8 mouse cellular contexts compared by ENCODE assay signal in the genomic region with DNA sequence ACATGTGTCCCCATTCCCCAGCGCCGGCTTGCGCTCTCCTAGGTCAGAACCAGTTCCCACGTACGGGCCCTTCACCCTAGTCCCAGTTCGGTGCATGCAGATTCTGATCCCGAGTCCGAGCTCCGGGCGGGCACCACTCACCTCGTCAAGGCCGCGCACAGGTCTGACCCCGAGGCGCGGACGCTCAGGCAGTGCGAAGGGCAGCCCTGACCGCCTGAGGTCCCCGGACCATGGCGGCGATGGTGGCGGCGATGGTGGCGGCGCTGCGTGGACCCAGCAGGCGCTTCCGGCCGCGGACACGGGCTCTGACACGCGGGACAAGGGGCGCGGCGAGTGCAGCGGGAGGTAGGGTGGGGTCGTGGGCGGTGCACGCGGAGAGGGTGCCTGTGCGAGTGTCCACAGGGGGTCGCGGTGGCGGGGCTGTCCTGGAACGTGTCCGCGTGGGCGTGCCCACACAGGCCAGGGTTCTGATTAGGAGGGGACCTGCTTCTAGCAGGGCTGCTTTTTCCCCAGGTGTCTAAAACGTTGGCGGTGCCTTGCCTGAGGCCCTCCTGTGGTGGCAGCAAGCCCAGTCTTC. TPM values are rescaled to one million over a fixed set of nuclear protein-coding genes. Genes with fewer than 3 reads are reported as not detected.
DNase-seq lines count a peak whose midpoint lies in the region; ATAC-seq and TF ChIP-seq lines count a peak whose summit lies in the region.

TSS of gene Txnrd2 (plus strand) at position 170 of the 577 bp plus-strand sequence.

- peak within 1 kb of the TSS; percentile 90 for H3K9ac ChIP-seq in forebrain, embryonic 14.5 days (ENCODE audit: low read length)
- H3K9ac ChIP-seq in lung, embryonic 14.5 days: peak within 1 kb of the TSS; percentile 85

- peak; percentile 75 for ATAC-seq in cerebellum, adult (ENCODE audit: insufficient number of reproducible peaks, low FRiP score, low TSS enrichment)
- ATAC-seq in forebrain, embryonic 14.5 days: peak; percentile 86
- peak; percentile 79 for ATAC-seq in lung, embryonic 14.5 days (ENCODE audit: insufficient read depth)
- ATAC-seq in neutrophil, adult 5-6 weeks (ENCODE audit: extremely low read depth, insufficient number of reproducible peaks, low FRiP score, poor library complexity, severe bottlenecking): peak; percentile 66

- TF ChIP-seq CTCF in E14TG2a.4 (conservative IDR thresholded peaks at IDR 0.05; ENCODE audit: low read length): no peak
- TF ChIP-seq CTCF in lung, embryonic 14.5 days (IDR thresholded peaks at IDR 0.05; ENCODE audit: low read depth): peak; percentile 58

- intact Hi-C loops in heart, postnatal 14 days (cut with DNase I): no loop called here

- under 1% methylated on average over 52 of the region's 52 CpGs for WGBS in forebrain, embryonic 14.5 days
- under 1% methylated on average over 52 of the region's 52 CpGs for WGBS in lung, embryonic 14.5 days

- DNase-seq in forebrain, embryonic 14.5 days (ENCODE audit: low spot score): peak; percentile 54
- DNase-seq in heart, postnatal 14 days: peak; percentile 81 to 86
- peak; percentile 64 to 71 for DNase-seq in layer of hippocampus, adult 18-20 months (ENCODE audit: low spot score in 2 of 2)
- peak; percentile 78 for DNase-seq in lung, embryonic 14.5 days
- peak; percentile 51 to 57 for DNase-seq in thymus, adult 18-20 months

- 0 out of 2 replicates have a peak within 1 kb of the TSS, but pooled peaks have one; percentile 24 for H3K27ac ChIP-seq in forebrain, embryonic 14.5 days (ENCODE audit: low read depth, low read length)
- peak within 1 kb of the TSS; percentile 81 for H3K27ac ChIP-seq in lung, embryonic 14.5 days (ENCODE audit: low read depth)

- H3K4me1 ChIP-seq in E14TG2a.4 (replicated peaks; ENCODE audit: low read depth, low read length): peaks cover 25% of the 10 kb centered on the region
- H3K4me1 ChIP-seq in forebrain, embryonic 14.5 days (ENCODE audit: control insufficient read depth, insufficient read depth, low read length): peaks cover 13% of the 10 kb centered on the region
- peaks cover 18% of the 10 kb centered on the region for H3K4me1 ChIP-seq in lung, embryonic 14.5 days (ENCODE audit: insufficient read depth)

- H3K4me2 ChIP-seq in forebrain, embryonic 14.5 days (ENCODE audit: low read length): peak within 1 kb of the TSS; percentile 76
- peak within 1 kb of the TSS; percentile 77 for H3K4me2 ChIP-seq in lung, embryonic 14.5 days

- H3K9me3 ChIP-seq in E14TG2a.4 (ENCODE audit: low read length): no peaks in the 10 kb centered on the region
- no peaks in the 10 kb centered on the region for H3K9me3 ChIP-seq in forebrain, embryonic 14.5 days (replicated peaks; ENCODE audit: control insufficient read depth, low read length)
- no peaks in the 10 kb centered on the region for H3K9me3 ChIP-seq in lung, embryonic 14.5 days (ENCODE audit: low read depth, low read length)

- peaks cover 8% of the 10 kb centered on the region for H3K27me3 ChIP-seq in E14TG2a.4 (ENCODE audit: insufficient read depth, low read length)
- no peaks in the 10 kb centered on the region for H3K27me3 ChIP-seq in forebrain, embryonic 14.5 days (replicated peaks; ENCODE audit: control insufficient read depth, insufficient read depth, low read length)
- H3K27me3 ChIP-seq in lung, embryonic 14.5 days (ENCODE audit: insufficient read depth, low read length): no peaks in the 10 kb centered on the region

- 0 out of 2 replicates have a peak, but pooled peaks cover 5% of the 10 kb centered on the region for H3K36me3 ChIP-seq in E14TG2a.4 (ENCODE audit: insufficient read depth, low read length)
- 0 out of 2 replicates have a peak, but pooled peaks cover 8% of the 10 kb centered on the region for H3K36me3 ChIP-seq in forebrain, embryonic 14.5 days (ENCODE audit: control insufficient read depth, insufficient read depth, low read length)
- peaks cover 11% of the 10 kb centered on the region; the same call in 1 of the 2 replicates for H3K36me3 ChIP-seq in lung, embryonic 14.5 days (ENCODE audit: insufficient read depth)

- H3K4me3 ChIP-seq in E14TG2a.4 (replicated peaks; ENCODE audit: low read length): peak within 1 kb of the TSS; percentile 90
- H3K4me3 ChIP-seq in forebrain, embryonic 14.5 days (ENCODE audit: low read depth, low read length): peak within 1 kb of the TSS; percentile 87
- H3K4me3 ChIP-seq in lung, embryonic 14.5 days (ENCODE audit: low read depth, low read length): peak within 1 kb of the TSS; percentile 90

RNA-seq across cellular contexts. Expression of gene Txnrd2, which starts in this region (rescaled TPM):
- polyA plus RNA-seq in forebrain, embryonic 14.5 days (2014; fragmentation: Nextera tagmentation; extraction: Ambion mirVana): 22.0 and 23.5 TPM in 2 replicates
- total RNA-seq in heart, postnatal 14 days (2021): 10 to 100 TPM; 29.9 to 34.6 TPM
- 10 to 100 TPM; 15.3 to 22.4 TPM for total RNA-seq in layer of hippocampus, adult 18-20 months (2021)
- 18.7 and 21.5 TPM in 2 replicates for polyA plus RNA-seq in lung, embryonic 14.5 days (2014; fragmentation: Nextera tagmentation; extraction: Ambion mirVana)
- total RNA-seq in neutrophil, adult 5-6 weeks (2017): 6.1 and 8.5 TPM in 2 replicates

Comparison
In these comparisons a context has a peak if more than half of its experiments do, and no peak if none do; other contexts are left out.
1. Peak in every context shown above with its lines: DNase-seq, ATAC-seq, H3K4me3 ChIP-seq and H3K27ac ChIP-seq.